Mouse (Mus musculus): ENCODE results near the gene Scrt2. TPM values are rescaled to one million over a fixed set of nuclear protein-coding genes. Genes with fewer than 3 reads are reported as not detected.
"Not testable (repeated sequence)": the region's sequence is repeated elsewhere in the genome, so short reads cannot be mapped to it uniquely, and the experiment has no call there.

Gene Scrt2
- polyA plus RNA-seq, 1 experiment = not detected

- H3K27ac ChIP-seq (ENCODE audit: insufficient read depth, low read depth, low read length) = no peak overlapping the region
Observed at GRCm38 (mm10) chr2:152051985-152052384, 29.3 kb upstream of the Scrt2 start.

GRCm38 (mm10) chr2:152055406-152055805, 25.9 kb upstream of the Scrt2 start:
- no peak overlapping the region for H3K4me3 ChIP-seq (ENCODE audit: insufficient read depth, low read depth, low read length)
- 17% methylated on average over 1 of the region's 1 CpGs for WGBS
- no peaks in the 10 kb centered on the region for H3K4me1 ChIP-seq (ENCODE audit: control insufficient read depth, insufficient read depth, low read length)
- TF ChIP-seq CTCF (IDR thresholded peaks at IDR 0.05; ENCODE audit: insufficient read depth, low read depth, low read length) (no peak), POLR2A (IDR thresholded peaks at IDR 0.05; ENCODE audit: insufficient read depth, low read depth, low read length) (no peak)
- H3K27ac ChIP-seq (ENCODE audit: insufficient read depth, low read depth, low read length) = no peak overlapping the region

More at GRCm38 (mm10) chr2:152051985-152052384, 29.3 kb upstream of the Scrt2 start:
- WGBS = 75% methylated on average over 3 of the region's 3 CpGs
- Histone ChIP-seq H3K4me3 (ENCODE audit: insufficient read depth, low read depth, low read length) (no peak overlapping the region), H3K4me1 (ENCODE audit: control insufficient read depth, insufficient read depth, low read length) (peaks cover 24% of the 10 kb centered on the region)
- TF ChIP-seq POLR2A (IDR thresholded peaks at IDR 0.05; ENCODE audit: insufficient read depth, low read depth, low read length) (no peak), CTCF (IDR thresholded peaks at IDR 0.05; ENCODE audit: insufficient read depth, low read depth, low read length) (no peak)

- Histone ChIP-seq H3K27ac (ENCODE audit: insufficient read depth, low read depth, low read length) (no peak overlapping the region), H3K4me3 (ENCODE audit: insufficient read depth, low read depth, low read length) (no peak overlapping the region), H3K4me1 (ENCODE audit: control insufficient read depth, insufficient read depth, low read length) (no peaks in the 10 kb centered on the region)
- TF ChIP-seq CTCF (IDR thresholded peaks at IDR 0.05; ENCODE audit: insufficient read depth, low read depth, low read length) (no peak), POLR2A (IDR thresholded peaks at IDR 0.05; ENCODE audit: insufficient read depth, low read depth, low read length) (no peak)
- 64% methylated on average over 22 of the region's 22 CpGs for WGBS
Observed at GRCm38 (mm10) chr2:152056368-152057251, 24.7 kb upstream of the Scrt2 start.

DNA sequence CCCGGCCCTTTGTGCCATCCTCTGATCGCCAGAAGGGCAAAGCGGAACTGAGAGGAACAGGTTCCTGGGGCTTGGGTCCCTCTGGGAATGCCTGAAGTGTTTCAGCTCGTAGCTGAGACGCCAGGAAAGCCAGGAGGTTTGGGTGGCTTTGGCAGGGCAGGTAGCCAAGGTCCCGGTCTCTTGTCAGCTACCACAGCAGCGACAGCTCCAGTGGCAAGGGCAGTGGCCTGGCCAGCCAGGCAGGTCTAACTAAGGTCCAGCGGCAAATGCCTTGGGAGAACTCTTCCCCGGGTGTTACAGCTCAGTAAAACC, 24.1 kb upstream of the Scrt2 start:
- Histone ChIP-seq H3K4me1 (ENCODE audit: control insufficient read depth, insufficient read depth, low read length) (no peaks in the 10 kb centered on the region), H3K27ac (ENCODE audit: insufficient read depth, low read depth, low read length) (no peak overlapping the region), H3K4me3 (ENCODE audit: insufficient read depth, low read depth, low read length) (no peak overlapping the region)
- no peak for TF ChIP-seq CTCF (IDR thresholded peaks at IDR 0.05; ENCODE audit: insufficient read depth, low read depth, low read length)
- TF ChIP-seq POLR2A (IDR thresholded peaks at IDR 0.05; ENCODE audit: insufficient read depth, low read depth, low read length) = no peak
- WGBS = 75% methylated on average over 9 of the region's 9 CpGs

GRCm38 (mm10) chr2:152062817-152063216, 18.5 kb upstream of the Scrt2 start:
- not testable (repeated sequence) for H3K4me3 ChIP-seq (ENCODE audit: insufficient read depth, low read depth, low read length); H3K27ac ChIP-seq (ENCODE audit: insufficient read depth, low read depth, low read length); H3K4me1 ChIP-seq (ENCODE audit: control insufficient read depth, insufficient read depth, low read length)
- WGBS = 91% methylated on average over 3 of the region's 3 CpGs

GRCm38 (mm10) chr2:152068660-152069433, 12.5 kb upstream of the Scrt2 start:
- peaks cover 10% of the 10 kb centered on the region for H3K4me1 ChIP-seq (ENCODE audit: control insufficient read depth, insufficient read depth, low read length)
- TF ChIP-seq POLR2A (IDR thresholded peaks at IDR 0.05; ENCODE audit: insufficient read depth, low read depth, low read length) (no peak), CTCF (IDR thresholded peaks at IDR 0.05; ENCODE audit: insufficient read depth, low read depth, low read length) (no peak)
- H3K27ac ChIP-seq (ENCODE audit: insufficient read depth, low read depth, low read length) = no peak overlapping the region
- H3K4me3 ChIP-seq (ENCODE audit: insufficient read depth, low read depth, low read length) = no peak overlapping the region
- WGBS = 51% methylated on average over 11 of the region's 11 CpGs

DNA sequence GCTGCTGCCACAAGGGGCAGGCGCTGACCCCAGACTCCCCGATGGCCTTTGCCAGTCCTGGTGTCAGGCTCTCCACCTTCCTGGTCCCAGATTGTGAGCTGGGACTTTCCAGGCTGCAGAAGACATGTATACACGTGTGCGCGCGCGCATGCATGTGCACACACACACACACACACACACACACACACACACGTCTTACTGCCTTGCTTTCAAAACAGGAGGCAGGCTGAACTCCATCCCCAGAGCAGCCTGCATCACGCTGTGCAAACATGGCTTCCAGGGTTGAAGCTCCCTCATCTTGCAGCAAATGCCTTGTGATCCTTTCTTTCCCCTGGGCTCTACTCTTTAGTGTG, 11.9 kb upstream of the Scrt2 start:
- no peak overlapping the region for H3K27ac ChIP-seq (ENCODE audit: insufficient read depth, low read depth, low read length)
- H3K4me1 ChIP-seq (ENCODE audit: control insufficient read depth, insufficient read depth, low read length) = peaks cover 10% of the 10 kb centered on the region
- H3K4me3 ChIP-seq (ENCODE audit: insufficient read depth, low read depth, low read length) = no peak overlapping the region
- TF ChIP-seq CTCF (IDR thresholded peaks at IDR 0.05; ENCODE audit: insufficient read depth, low read depth, low read length) (no peak), POLR2A (IDR thresholded peaks at IDR 0.05; ENCODE audit: insufficient read depth, low read depth, low read length) (no peak)
- WGBS = 53% methylated on average over 9 of the region's 9 CpGs

GRCm38 (mm10) chr2:152069941-152070340, 11.4 kb upstream of the Scrt2 start:
- 80% methylated on average over 2 of the region's 2 CpGs for whole genome bisulfite sequencing
- no peak overlapping the region for H3K4me3 ChIP-seq (ENCODE audit: insufficient read depth, low read depth, low read length)
- no peak overlapping the region for H3K27ac ChIP-seq (ENCODE audit: insufficient read depth, low read depth, low read length)
- peaks cover 10% of the 10 kb centered on the region for H3K4me1 ChIP-seq (ENCODE audit: control insufficient read depth, insufficient read depth, low read length)
- TF ChIP-seq POLR2A (IDR thresholded peaks at IDR 0.05; ENCODE audit: insufficient read depth, low read depth, low read length) (no peak), CTCF (IDR thresholded peaks at IDR 0.05; ENCODE audit: insufficient read depth, low read depth, low read length) (no peak)

GRCm38 (mm10) chr2:152074521-152074920, 6.8 kb upstream of the Scrt2 start:
- Histone ChIP-seq H3K27ac (ENCODE audit: insufficient read depth, low read depth, low read length) (no peak overlapping the region), H3K4me1 (ENCODE audit: control insufficient read depth, insufficient read depth, low read length) (peaks cover 1% of the 10 kb centered on the region; the same call in 1 of the 2 replicates), H3K4me3 (ENCODE audit: insufficient read depth, low read depth, low read length) (no peak overlapping the region)
- WGBS = 89% methylated on average over 2 of the region's 2 CpGs
- TF ChIP-seq POLR2A (IDR thresholded peaks at IDR 0.05; ENCODE audit: insufficient read depth, low read depth, low read length) (no peak), CTCF (IDR thresholded peaks at IDR 0.05; ENCODE audit: insufficient read depth, low read depth, low read length) (no peak)

Data from olfactory bulb, adult 2 months (tissue).